Mouse (Mus musculus) ES-E14 (cell line): ENCODE results near the gene Hmga1. TPM values are rescaled to one million over a fixed set of nuclear protein-coding genes. Genes with fewer than 3 reads are reported as not detected.

ENCODE experiments used
- DNase-seq: peaks from one replicate; pipeline ENCODE4 v3.0.0-alpha.2; 2013; ENCODE audit warnings: low read depth, low spot score
- H3K27ac ChIP-seq: 2 replicates; pipeline ENCODE4 v1.5.1; 2012; ENCODE audit warnings: low read depth, mild to moderate bottlenecking, low read length, moderate library complexity, mixed read lengths; ENCODE audit not compliant: poor library complexity, insufficient read depth, severe bottlenecking
- H3K36me3 ChIP-seq: 2 replicates; pipeline ENCODE4 v1.6.1; 2012; ENCODE audit warnings: mild to moderate bottlenecking, low read length, moderate library complexity, mixed read lengths; ENCODE audit not compliant: control insufficient read depth, poor library complexity, insufficient read depth, severe bottlenecking
- H3K4me1 ChIP-seq, 2 experiments: fragments of 150-350 bp in 1 of 2; sonication (generic) in 1 of 2; 2 replicates each; pipeline ENCODE4 v1.6.1; 2012; ENCODE audit warnings: low read length in 2 of 2, mild to moderate bottlenecking in 1 of 2, mixed read lengths in 1 of 2; ENCODE audit not compliant: control insufficient read depth in 2 of 2, insufficient read depth in 2 of 2, poor library complexity in 1 of 2
- H3K4me3 ChIP-seq, 2 experiments: fragments of 150-350 bp in 1 of 2; sonication (generic) in 1 of 2; 2 replicates each; pipeline ENCODE4 v1.5.1; 2012; ENCODE audit warnings: low read length in 2 of 2, low read depth in 1 of 2, mild to moderate bottlenecking in 1 of 2, mixed read lengths in 1 of 2; ENCODE audit not compliant: insufficient read depth in 1 of 2, poor library complexity in 1 of 2, severe bottlenecking in 1 of 2
- H3K9ac ChIP-seq: 2 replicates; pipeline ENCODE4 v1.6.1; 2012; ENCODE audit warnings: low read depth, mild to moderate bottlenecking, low read length, mixed read lengths; ENCODE audit not compliant: poor library complexity, insufficient read depth, severe bottlenecking
- H3K9me3 ChIP-seq: fragments of 150-350 bp; sonication (generic); 2 replicates; pipeline ENCODE4 v1.6.1; 2012; ENCODE audit warnings: low read depth, mild to moderate bottlenecking, low read length; ENCODE audit not compliant: control insufficient read depth, insufficient read depth
- CHD2 ChIP-seq: IDR thresholded peaks from 2 replicates; pipeline ENCODE4 v1.6.1; 2014; ENCODE audit warnings: mild to moderate bottlenecking, low read depth, low read length, inconsistent platforms
- HCFC1 ChIP-seq: IDR thresholded peaks from 2 replicates; pipeline ENCODE4 v1.6.1; 2012; ENCODE audit warnings: low read length, inconsistent platforms, borderline replicate concordance; ENCODE audit not compliant: insufficient read depth
- MAFK ChIP-seq: IDR thresholded peaks from 2 replicates; pipeline ENCODE4 v1.6.1; 2014; ENCODE audit warnings: mild to moderate bottlenecking, low read depth, low read length, inconsistent platforms; ENCODE audit not compliant: insufficient read depth
- ZC3H11A ChIP-seq: IDR thresholded peaks from 2 replicates; pipeline ENCODE4 v1.6.1; 2012; ENCODE audit warnings: low read depth, mild to moderate bottlenecking, inconsistent platforms, low read length, borderline replicate concordance
- ZNF384 ChIP-seq: IDR thresholded peaks from 2 replicates; pipeline ENCODE4 v1.6.1; 2012; ENCODE audit warnings: low read depth, low read length, inconsistent platforms
- in situ Hi-C, 2 experiments: fragments of 600-800 bp; cut with MboI; formaldehyde crosslinking; loops; one replicate each; pipeline ENCODE4 v1.15.1; 2025; ENCODE audit warnings: low sequenced_read_pairs in 2 of 2, inconsistent platforms in 1 of 2; ENCODE audit not compliant: unreplicated experiment in 2 of 2
- total RNA-seq: library from RNA; depleted of rRNA; stranded (reverse); fragments of 300-350 nt; gene quantifications from 2 replicates; pipeline ENCODE4 v1.2.3, GENCODE M21; 2012

The Hmga1 gene
- total RNA-seq, 1 experiment = 175 TPM

DNA sequence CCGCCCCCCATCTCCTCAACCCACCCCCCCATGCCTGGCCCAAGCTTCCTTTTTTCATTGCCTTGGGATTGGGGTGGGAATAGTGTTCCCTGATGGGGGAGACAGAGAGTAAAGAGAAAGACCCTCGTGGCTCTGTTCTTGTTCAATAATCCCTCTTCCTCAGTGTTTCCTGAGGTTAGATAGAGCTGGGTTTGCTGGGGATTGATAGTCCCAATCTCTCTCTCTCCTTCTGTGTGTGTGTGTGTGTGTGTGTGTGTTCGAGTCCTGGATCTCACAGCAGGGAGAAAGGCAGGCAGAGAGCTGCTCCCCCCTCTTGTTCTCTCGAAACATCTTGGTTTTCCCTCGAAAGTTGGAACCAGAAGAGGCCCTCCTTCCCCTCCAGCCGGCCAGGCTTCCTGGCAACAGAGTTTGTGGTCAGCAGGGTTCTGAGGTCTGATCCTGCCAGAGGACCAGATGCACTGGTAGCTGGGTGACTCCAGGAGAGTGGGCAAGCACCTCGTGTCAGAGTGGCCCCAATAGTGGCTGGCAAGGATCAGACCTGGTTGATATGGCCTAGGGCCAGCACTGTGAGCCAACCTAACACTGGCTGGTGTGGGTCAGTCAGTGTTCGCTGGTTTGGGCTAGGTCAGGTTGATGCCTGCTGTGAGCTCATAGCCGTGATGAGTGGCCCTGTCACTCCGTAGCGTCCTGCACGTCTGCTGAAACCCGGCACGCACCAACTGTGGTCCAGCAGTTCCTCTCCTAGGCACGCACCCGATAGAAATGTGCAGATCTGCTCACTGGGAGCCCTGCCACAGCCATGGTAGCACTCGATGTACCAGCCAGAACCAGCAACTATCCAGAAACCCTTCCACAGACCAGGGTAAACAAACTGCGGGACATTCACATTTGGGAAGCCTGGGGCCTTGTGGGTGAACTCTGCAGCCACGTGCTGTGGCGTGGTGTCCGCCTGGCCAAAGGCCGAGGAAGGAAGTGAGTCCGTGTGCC lies 3.8 kb upstream of the Hmga1 start:
- DNase-seq = no peak
- no peaks in the 10 kb centered on the region for H3K36me3 ChIP-seq
- H3K9me3 ChIP-seq = no peaks in the 10 kb centered on the region
- H3K4me1 ChIP-seq = peaks cover 4 to 31% of the 10 kb centered on the region in 2 experiments
- H3K9ac ChIP-seq = peak overlapping the region; percentile 37; the same call in 1 of the 2 replicates
- H3K4me3 ChIP-seq = no peak overlapping the region
- in situ Hi-C loops = no loop called here
- no peak overlapping the region for H3K27ac ChIP-seq
- TF ChIP-seq ZC3H11A = no peak
- no peak for TF ChIP-seq ZNF384
- TF ChIP-seq CHD2 = no peak
- TF ChIP-seq HCFC1 = no peak
- no peak for TF ChIP-seq MAFK

DNA sequence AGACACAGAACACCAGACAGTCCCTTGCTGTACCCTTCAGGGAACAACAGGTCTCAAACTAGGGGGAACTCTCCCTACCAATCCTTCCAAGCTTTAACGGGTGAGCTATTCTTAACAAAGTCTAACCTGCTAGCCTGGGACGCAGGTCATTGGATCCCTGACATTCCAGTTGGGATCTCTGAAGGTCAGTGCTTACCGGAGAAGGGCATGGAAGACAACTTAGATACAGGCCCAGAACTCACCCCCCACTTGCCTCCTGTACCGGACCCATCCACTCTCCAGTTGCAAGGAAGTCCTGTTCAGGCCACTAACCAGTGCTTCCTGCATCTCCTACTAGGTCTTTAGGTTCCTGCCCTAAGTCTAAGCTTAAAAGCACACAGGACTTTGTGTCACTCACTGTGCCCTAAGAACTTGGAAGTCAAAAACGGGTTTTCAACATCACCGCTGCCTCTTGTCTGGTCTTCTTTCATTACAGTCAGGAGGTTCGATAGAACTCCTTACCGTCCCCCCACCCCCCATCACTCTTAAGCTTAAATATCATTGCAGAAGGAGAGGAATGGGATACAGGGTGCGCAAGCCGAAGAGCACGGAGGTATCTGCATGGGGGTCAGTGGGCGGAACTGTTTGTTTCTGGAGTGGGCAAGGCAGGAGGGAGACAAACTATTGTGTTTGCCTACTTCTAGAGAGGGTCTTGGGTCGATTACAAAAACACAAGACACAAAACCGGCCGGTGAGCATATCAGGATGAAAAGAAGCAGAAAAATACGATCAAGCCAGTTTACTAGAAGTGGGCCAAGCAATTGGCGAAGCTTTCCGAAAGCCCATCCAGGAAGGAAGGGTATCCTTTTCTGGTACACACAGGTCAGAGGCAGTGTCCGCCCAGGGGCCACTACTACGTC lies 2.0 kb upstream of the Hmga1 start:
- H3K4me3 ChIP-seq = peak overlapping the region; percentile 76 to 83
- no peak for TF ChIP-seq ZNF384
- TF ChIP-seq ZC3H11A = no peak
- TF ChIP-seq CHD2 = no peak
- no peak for TF ChIP-seq HCFC1
- TF ChIP-seq MAFK = no peak
- peaks cover 4 to 29% of the 10 kb centered on the region in 2 experiments for H3K4me1 ChIP-seq
- DNase-seq = no peak
- no peaks in the 10 kb centered on the region for H3K9me3 ChIP-seq
- H3K36me3 ChIP-seq = peaks cover 2% of the 10 kb centered on the region; the same call in 1 of the 2 replicates
- peak overlapping the region; percentile 99 for H3K27ac ChIP-seq
- in situ Hi-C loops = no loop called here
- peak overlapping the region; percentile 97 for H3K9ac ChIP-seq

DNA sequence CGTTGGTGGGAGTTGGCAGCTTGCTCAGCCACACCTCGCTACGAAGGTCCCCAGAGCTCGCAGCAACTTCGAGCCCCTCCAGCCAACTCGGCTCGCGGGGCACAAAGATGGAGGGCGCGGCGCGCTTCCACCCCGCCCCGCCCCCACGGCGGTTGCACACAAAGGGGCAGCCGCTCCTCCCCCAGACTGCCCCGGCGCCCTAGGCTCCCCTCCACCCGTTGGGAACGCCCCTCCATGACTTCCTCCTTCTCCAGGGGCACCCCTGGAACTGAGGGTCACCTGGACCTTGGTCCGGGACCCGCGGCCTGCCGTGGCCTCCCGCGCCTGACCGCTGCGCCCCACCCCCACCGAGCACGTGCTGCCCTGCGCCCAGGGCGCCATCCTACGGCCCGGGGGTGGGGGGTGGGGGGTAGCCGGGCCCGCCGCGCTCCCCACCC lies 1.2 kb upstream of the Hmga1 start:
- peak overlapping the region; percentile 97 for H3K9ac ChIP-seq
- peaks cover 4 to 25% of the 10 kb centered on the region in 2 experiments for H3K4me1 ChIP-seq
- H3K36me3 ChIP-seq = peaks cover 5% of the 10 kb centered on the region
- TF ChIP-seq HCFC1 (peak; percentile 20; the same call in 1 of the 2 replicates), ZNF384 (no peak)
- in situ Hi-C loops = no loop called here
- peak; percentile 76 for DNase-seq
- peak overlapping the region; percentile 76 to 83 for H3K4me3 ChIP-seq
- peak overlapping the region; percentile 99 for H3K27ac ChIP-seq
- no peaks in the 10 kb centered on the region for H3K9me3 ChIP-seq

DNA sequence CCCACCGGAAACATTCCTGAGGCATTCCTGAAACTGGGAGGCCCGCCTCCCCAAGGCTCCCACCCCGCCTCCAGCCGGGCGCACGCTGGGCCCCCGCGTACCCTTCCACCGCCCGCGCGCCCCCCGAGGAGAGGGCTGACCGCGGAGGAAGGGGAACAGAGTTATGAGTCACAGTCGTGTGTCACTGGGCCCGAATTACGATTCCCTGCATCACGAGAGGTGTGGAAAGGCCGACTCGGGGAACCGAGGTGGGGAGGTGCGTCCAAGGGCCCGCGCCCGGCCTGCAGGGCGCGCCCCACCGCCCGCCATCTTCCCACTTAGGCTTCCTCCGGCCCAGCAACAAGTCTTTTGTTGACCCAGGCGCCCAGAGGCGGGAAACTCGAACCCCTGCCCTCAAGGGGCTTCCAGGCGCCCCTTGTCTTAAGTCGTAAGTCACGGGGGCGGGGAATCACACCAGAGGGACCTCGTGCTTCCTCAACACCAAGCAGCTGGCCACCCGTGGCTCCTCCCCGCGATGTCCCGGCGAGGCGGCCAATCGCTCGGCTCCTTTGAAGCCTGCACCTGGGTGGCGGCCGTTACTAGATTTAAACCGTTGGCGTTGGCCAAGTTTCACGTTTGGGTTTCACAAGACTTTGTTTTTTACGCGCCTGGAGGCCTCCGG lies 655 bp upstream of the Hmga1 start:
- in situ Hi-C loops = no loop called here
- Histone ChIP-seq H3K9ac (peak overlapping the region; percentile 97), H3K4me1 (peaks cover 4 to 26% of the 10 kb centered on the region in 2 experiments)

More for the DNA sequence above, 655 bp upstream of the Hmga1 start:
- H3K36me3 ChIP-seq = peaks cover 11% of the 10 kb centered on the region
- peak; percentile 84 for DNase-seq
- TF ChIP-seq CHD2 (no peak), HCFC1 (0 out of 2 replicates have a peak, but pooled peaks have one; percentile 34)
- no peaks in the 10 kb centered on the region for H3K9me3 ChIP-seq
- peak overlapping the region; percentile 99 for H3K27ac ChIP-seq
- peak overlapping the region; percentile 76 to 83 for H3K4me3 ChIP-seq
